Mouse (Mus musculus): ENCODE results near the gene Mpg. TPM values are rescaled to one million over a fixed set of nuclear protein-coding genes. Genes with fewer than 3 reads are reported as not detected.

Gene Mpg
- total and polyA plus RNA-seq, 2 experiments from 2014 or later, result 29.7 to 31.0 TPM

DNA sequence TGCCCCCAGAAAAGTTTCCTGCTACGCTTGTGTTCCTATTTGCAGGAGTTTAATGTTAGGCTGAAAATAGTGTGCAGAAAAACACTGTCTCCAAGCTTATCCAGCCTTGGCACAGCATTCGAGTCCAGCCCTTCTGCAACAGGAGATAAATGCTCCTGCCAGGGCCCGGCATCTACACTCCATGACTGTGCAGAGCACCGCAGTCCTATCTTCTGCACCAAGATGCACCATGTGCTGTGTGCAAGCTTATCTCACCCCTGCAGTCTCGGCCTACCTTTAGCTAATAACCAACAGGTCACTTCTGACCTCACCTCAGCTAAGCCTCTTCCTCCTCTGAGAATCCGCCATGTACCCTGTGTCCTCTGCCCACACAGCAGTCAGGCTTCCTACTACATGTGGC lies 19.3 kb downstream of the Mpg start:
- 96% methylated on average over 6 of the region's 6 CpGs for WGBS
- no peak overlapping the region for H3K27ac ChIP-seq (ENCODE audit: low read depth, low read length)

GRCm38 (mm10) chr11:32247068-32247467 lies 20.8 kb downstream of the Mpg start:
- H3K36me3 ChIP-seq (ENCODE audit: insufficient read depth), result peaks cover 59% of the 10 kb centered on the region
- no peak for ATAC-seq
- H3K4me1 ChIP-seq (ENCODE audit: insufficient read depth), result no peaks in the 10 kb centered on the region
- DNase-seq, result no peak
- no peak overlapping the region for H3K4me3 ChIP-seq (ENCODE audit: low read depth, low read length)
- H3K9ac ChIP-seq, result no peak overlapping the region
- no peaks in the 10 kb centered on the region for H3K27me3 ChIP-seq (ENCODE audit: insufficient read depth, low read length)
- peak; percentile 50 for TF ChIP-seq CTCF (IDR thresholded peaks at IDR 0.05; ENCODE audit: low read depth)
- H3K27ac ChIP-seq (ENCODE audit: low read depth, low read length), result no peak overlapping the region
- no peak overlapping the region for H3K4me2 ChIP-seq (ENCODE audit: low read depth)
- H3K9me3 ChIP-seq (ENCODE audit: low read length), result no peaks in the 10 kb centered on the region

More for the DNA sequence above, 19.3 kb downstream of the Mpg start:
- Histone ChIP-seq H3K4me1 (ENCODE audit: insufficient read depth) (no peaks in the 10 kb centered on the region), H3K27me3 (ENCODE audit: insufficient read depth, low read length) (no peaks in the 10 kb centered on the region), H3K36me3 (ENCODE audit: insufficient read depth) (peaks cover 52% of the 10 kb centered on the region), H3K4me3 (ENCODE audit: low read depth, low read length) (no peak overlapping the region), H3K9me3 (ENCODE audit: low read length) (no peaks in the 10 kb centered on the region), H3K9ac (no peak overlapping the region), H3K4me2 (ENCODE audit: low read depth) (no peak overlapping the region)
- TF ChIP-seq CTCF (IDR thresholded peaks at IDR 0.05; ENCODE audit: low read depth), result no peak
- DNase-seq (no peak), ATAC-seq (no peak)

DNA sequence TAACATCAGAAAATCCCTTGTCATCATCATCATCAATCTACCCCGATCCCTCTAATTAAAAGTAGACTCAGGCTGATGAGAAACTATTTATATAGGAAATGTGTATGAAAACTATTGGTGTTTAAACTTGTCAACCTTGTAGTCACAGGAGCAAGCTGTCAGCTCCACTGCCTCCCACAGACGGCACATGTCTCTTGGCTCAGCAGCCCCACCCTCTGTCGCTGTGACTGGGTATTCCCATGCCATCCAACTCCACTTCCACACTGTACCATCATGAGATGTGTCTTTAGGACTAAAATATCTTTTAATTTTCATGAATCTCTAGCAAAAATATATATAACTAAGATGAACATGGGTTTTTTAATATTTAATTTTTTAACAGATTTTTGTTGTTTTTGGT lies 22.0 kb downstream of the Mpg start:
- ATAC-seq, result no peak
- H3K9ac ChIP-seq, result no peak overlapping the region

DNA sequence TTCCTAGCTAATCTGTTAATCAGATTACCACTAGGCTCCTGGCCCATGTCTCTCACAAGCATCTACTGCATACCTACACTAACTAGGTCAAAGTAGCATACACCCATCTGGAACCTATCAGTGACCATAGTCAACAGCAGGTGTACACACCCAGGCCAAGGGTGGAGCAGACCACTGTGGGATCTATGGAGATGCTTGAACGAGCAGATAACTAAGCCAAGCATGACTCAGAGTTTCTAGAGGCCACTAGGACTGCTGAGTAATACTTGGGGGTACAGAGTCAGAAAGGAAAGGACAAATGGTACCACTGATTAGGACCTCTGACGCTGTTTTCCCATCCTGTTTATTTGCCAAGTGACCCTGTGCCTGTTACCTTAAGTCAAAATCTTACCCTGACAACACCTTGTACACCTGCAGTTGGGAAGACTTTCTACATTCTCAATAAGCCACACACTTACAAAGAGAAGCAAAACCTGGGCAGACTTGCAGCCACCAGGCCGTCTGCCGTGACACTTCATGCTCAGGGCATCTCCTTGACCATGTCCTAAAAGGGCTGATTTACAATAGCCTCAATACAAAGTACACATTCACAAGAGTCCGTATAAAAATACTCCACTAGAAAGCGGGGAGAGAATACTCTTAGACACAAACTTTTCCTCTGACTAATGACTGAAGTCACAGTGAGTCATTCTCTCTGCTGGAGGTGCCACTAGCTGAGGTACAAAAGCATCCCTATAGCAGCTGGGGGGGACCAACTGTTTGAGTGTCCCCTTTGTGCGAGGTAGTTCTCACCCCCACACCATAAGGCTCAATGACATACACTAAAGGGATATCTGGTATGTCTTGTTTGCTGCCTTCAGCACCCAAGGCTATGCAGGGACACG lies 24.8 kb downstream of the Mpg start:
- WGBS, result 91% methylated on average over 8 of the region's 8 CpGs
- Histone ChIP-seq H3K4me3 (ENCODE audit: low read depth, low read length) (no peak overlapping the region), H3K27ac (ENCODE audit: low read depth, low read length) (no peak overlapping the region), H3K36me3 (ENCODE audit: insufficient read depth) (peaks cover 57% of the 10 kb centered on the region), H3K9ac (no peak overlapping the region), H3K4me2 (ENCODE audit: low read depth) (no peak overlapping the region), H3K9me3 (ENCODE audit: low read length) (no peaks in the 10 kb centered on the region), H3K4me1 (ENCODE audit: insufficient read depth) (no peaks in the 10 kb centered on the region), H3K27me3 (ENCODE audit: insufficient read depth, low read length) (no peaks in the 10 kb centered on the region)
- ATAC-seq (no peak), DNase-seq (no peak)
- no peak for TF ChIP-seq CTCF (IDR thresholded peaks at IDR 0.05; ENCODE audit: low read depth)

More for the DNA sequence above, 22.0 kb downstream of the Mpg start:
- TF ChIP-seq CTCF (IDR thresholded peaks at IDR 0.05; ENCODE audit: low read depth), result no peak
- no peak overlapping the region for H3K27ac ChIP-seq (ENCODE audit: low read depth, low read length)
- DNase-seq, result no peak
- H3K9me3 ChIP-seq (ENCODE audit: low read length), result no peaks in the 10 kb centered on the region
- no peak overlapping the region for H3K4me2 ChIP-seq (ENCODE audit: low read depth)
- no peak overlapping the region for H3K4me3 ChIP-seq (ENCODE audit: low read depth, low read length)
- no peaks in the 10 kb centered on the region for H3K27me3 ChIP-seq (ENCODE audit: insufficient read depth, low read length)
- H3K4me1 ChIP-seq (ENCODE audit: insufficient read depth), result no peaks in the 10 kb centered on the region
- 79% methylated on average over 3 of the region's 3 CpGs for WGBS
- H3K36me3 ChIP-seq (ENCODE audit: insufficient read depth), result peaks cover 56% of the 10 kb centered on the region

DNA sequence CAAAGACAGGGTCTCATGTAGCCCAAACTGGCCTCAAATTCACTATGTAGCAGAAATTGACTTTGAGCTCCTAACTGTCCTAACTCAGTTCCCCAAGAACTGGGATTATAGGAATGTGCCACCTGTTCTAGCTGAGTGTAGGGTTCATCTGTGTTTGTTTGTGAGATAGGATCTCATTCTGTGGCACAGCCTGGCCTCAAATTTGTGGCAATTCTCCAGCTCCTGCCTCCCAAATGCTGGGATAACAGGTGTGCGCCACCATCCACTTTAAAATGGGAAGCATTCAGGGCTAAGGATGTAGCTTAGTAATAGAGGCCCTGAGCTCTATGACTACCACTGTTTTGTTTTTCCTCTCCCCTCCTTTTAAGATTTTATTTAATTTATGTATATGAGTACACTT lies 26.8 kb downstream of the Mpg start:
- Histone ChIP-seq H3K4me3 (ENCODE audit: low read depth, low read length) (no peak overlapping the region), H3K9ac (no peak overlapping the region), H3K27me3 (ENCODE audit: insufficient read depth, low read length) (no peaks in the 10 kb centered on the region), H3K4me2 (ENCODE audit: low read depth) (no peak overlapping the region), H3K9me3 (ENCODE audit: low read length) (no peaks in the 10 kb centered on the region), H3K27ac (ENCODE audit: low read depth, low read length) (no peak overlapping the region), H3K4me1 (ENCODE audit: insufficient read depth) (no peaks in the 10 kb centered on the region), H3K36me3 (ENCODE audit: insufficient read depth) (peaks cover 38% of the 10 kb centered on the region)
- TF ChIP-seq CTCF (IDR thresholded peaks at IDR 0.05; ENCODE audit: low read depth), result no peak
- WGBS, result 96% methylated on average over 1 of the region's 1 CpGs
- no peak for ATAC-seq
- no peak for DNase-seq

DNA sequence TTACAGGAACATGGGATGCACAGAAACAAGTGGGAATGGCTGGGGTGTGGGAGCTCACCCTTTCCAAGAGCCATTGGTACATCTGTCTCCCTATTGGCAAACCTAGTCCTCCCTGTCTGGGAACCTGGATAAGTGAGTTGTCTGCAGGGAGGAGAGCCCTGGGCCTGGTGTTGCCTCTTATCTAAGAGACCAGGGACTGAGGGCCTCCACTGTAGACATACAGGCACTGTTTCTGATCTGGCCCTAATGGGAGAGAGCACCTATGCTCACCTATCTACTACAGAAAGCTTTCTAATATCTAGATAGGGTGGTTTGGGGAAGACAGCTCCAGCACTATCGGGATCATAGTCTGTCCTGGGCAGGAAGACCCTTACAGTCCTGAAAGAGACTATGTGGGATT lies 29.8 kb downstream of the Mpg start:
- no peak overlapping the region for H3K4me2 ChIP-seq (ENCODE audit: low read depth)
- H3K27ac ChIP-seq (ENCODE audit: low read depth, low read length), result no peak overlapping the region
- 96% methylated on average over 1 of the region's 1 CpGs for WGBS
- TF ChIP-seq CTCF (IDR thresholded peaks at IDR 0.05; ENCODE audit: low read depth), result no peak
- H3K4me1 ChIP-seq (ENCODE audit: insufficient read depth), result no peaks in the 10 kb centered on the region
- no peak for DNase-seq
- H3K27me3 ChIP-seq (ENCODE audit: insufficient read depth, low read length), result no peaks in the 10 kb centered on the region
- H3K4me3 ChIP-seq (ENCODE audit: low read depth, low read length), result no peak overlapping the region
- no peaks in the 10 kb centered on the region for H3K9me3 ChIP-seq (ENCODE audit: low read length)
- H3K9ac ChIP-seq, result no peak overlapping the region
- ATAC-seq, result no peak
- peaks cover 35% of the 10 kb centered on the region for H3K36me3 ChIP-seq (ENCODE audit: insufficient read depth)

GRCm38 (mm10) chr11:32256566-32256965 lies 30.3 kb downstream of the Mpg start:
- H3K9ac ChIP-seq, result no peak overlapping the region
- no peaks in the 10 kb centered on the region for H3K9me3 ChIP-seq (ENCODE audit: low read length)
- DNase-seq (no peak), ATAC-seq (no peak)
- H3K4me2 ChIP-seq (ENCODE audit: low read depth), result no peak overlapping the region
- H3K27me3 ChIP-seq (ENCODE audit: insufficient read depth, low read length), result no peaks in the 10 kb centered on the region
- H3K27ac ChIP-seq (ENCODE audit: low read depth, low read length), result no peak overlapping the region
- no peaks in the 10 kb centered on the region for H3K4me1 ChIP-seq (ENCODE audit: insufficient read depth)
- H3K36me3 ChIP-seq (ENCODE audit: insufficient read depth), result peaks cover 33% of the 10 kb centered on the region
- 93% methylated on average over 3 of the region's 3 CpGs for WGBS
- no peak for TF ChIP-seq CTCF (IDR thresholded peaks at IDR 0.05; ENCODE audit: low read depth)
- H3K4me3 ChIP-seq (ENCODE audit: low read depth, low read length), result no peak overlapping the region
